20 mouse cellular contexts compared by ENCODE assay signal in the genomic region with DNA sequence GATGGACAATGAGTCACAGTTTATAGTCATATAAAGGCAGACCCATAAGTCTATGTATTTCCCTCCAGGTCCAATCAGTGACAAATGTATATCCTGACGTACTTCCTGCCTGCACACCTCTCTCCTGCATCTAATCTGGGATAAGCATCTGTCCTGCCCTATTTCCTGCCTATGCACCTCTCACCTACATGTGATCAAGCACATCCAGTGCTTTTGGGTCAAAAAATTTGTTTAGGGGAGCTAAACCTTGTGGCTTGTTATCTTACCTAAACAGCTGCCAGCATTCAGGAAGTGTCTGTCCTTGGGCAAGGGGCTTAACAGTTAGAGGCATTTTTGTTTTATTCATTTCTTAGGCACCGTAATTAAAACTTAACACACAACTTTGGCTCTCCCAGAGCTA. TPM values are rescaled to one million over a fixed set of nuclear protein-coding genes. Genes with fewer than 3 reads are reported as not detected.
DNase-seq lines count a peak whose midpoint lies in the region; ATAC-seq and TF ChIP-seq lines count a peak whose summit lies in the region.
"Had no signal": no experiment of that assay in that cellular context is flagged by ENCODE, and none has a peak within 500 bp of the region (broad histone marks: within the 10 kb centered on the region; RNA-seq: fewer than 3 reads in every experiment).

No protein-coding gene starts in this region.

- DNase-seq in G1E (ENCODE audit: low spot score) (peak; percentile 71), MEL-GATA-1-ER (ENCODE audit: extremely low read depth, low read depth) (peak; percentile 93)
- no peak for DNase-seq in gastrocnemius, postnatal 14 days
- no peak for DNase-seq in adrenal gland, postnatal 36 days
- DNase-seq: adrenal gland, postnatal 10 days; B cell, adult 2 months; cerebellum, adult 18-20 months; cerebellum, postnatal 10 days; embryo, embryonic 11 days; gastrocnemius, postnatal 10 days; heart, postnatal 36 days; kidney, adult 11 months had no signal

- peak overlapping the region; percentile 15; the same call in 1 of the 2 replicates for H3K4me3 ChIP-seq in G1E (ENCODE audit: low read depth, low read length)
- no peak overlapping the region for H3K4me3 ChIP-seq in liver, embryonic 12.5 days
- H3K4me3 ChIP-seq: embryonic facial prominence, embryonic 15.5 days; erythroblast, embryonic 14.5 days; heart, embryonic 13.5 days; hindbrain, embryonic 12.5 days had no signal

- no peaks in the 10 kb centered on the region for H3K27me3 ChIP-seq in G1E (ENCODE audit: insufficient read depth, low read length)
- H3K27me3 ChIP-seq in liver, embryonic 12.5 days (replicated peaks) = peaks cover 35% of the 10 kb centered on the region

- no peak overlapping the region for H3K27ac ChIP-seq in liver, embryonic 12.5 days
- H3K27ac ChIP-seq: embryonic facial prominence, embryonic 15.5 days; heart, embryonic 13.5 days; hindbrain, embryonic 12.5 days had no signal

- no peak overlapping the region for H3K9ac ChIP-seq in liver, embryonic 12.5 days
- H3K9ac ChIP-seq: embryonic facial prominence, embryonic 15.5 days; heart, embryonic 13.5 days; hindbrain, embryonic 12.5 days had no signal

- peaks cover 60% of the 10 kb centered on the region for H3K4me1 ChIP-seq in G1E (ENCODE audit: insufficient read depth, low read depth, low read length)
- H3K4me1 ChIP-seq in liver, embryonic 12.5 days = peaks cover 23% of the 10 kb centered on the region

- 12% methylated on average over 2 of the region's 2 CpGs for WGBS in liver, embryonic 12.5 days (ENCODE audit: insufficient replicate concordance)

- no peak for TF ChIP-seq CTCF in G1E (IDR thresholded peaks at IDR 0.05; ENCODE audit: low read depth, low read length)

- H3K9me3 ChIP-seq in G1E (replicated peaks) = no peaks in the 10 kb centered on the region
- H3K9me3 ChIP-seq in liver, embryonic 12.5 days (replicated peaks) = no peaks in the 10 kb centered on the region
- H3K9me3 ChIP-seq: embryonic facial prominence, embryonic 15.5 days; heart, embryonic 13.5 days; hindbrain, embryonic 12.5 days had no signal

- ATAC-seq in G1E (ENCODE audit: extremely low read depth, insufficient number of reproducible peaks, low FRiP score, poor library complexity, severe bottlenecking) = peak; percentile 88
- ATAC-seq in liver, embryonic 12.5 days = peak; percentile 30; the same call in 1 of the 2 replicates
- no peak for ATAC-seq in cerebellum, adult (ENCODE audit: insufficient number of reproducible peaks, low FRiP score, low TSS enrichment)
- ATAC-seq: forebrain, embryonic 16.5 days; hindbrain, embryonic 16.5 days had no signal

- H3K36me3 ChIP-seq in G1E (replicated peaks) = no peaks in the 10 kb centered on the region
- no peaks in the 10 kb centered on the region for H3K36me3 ChIP-seq in liver, embryonic 12.5 days
- H3K36me3 ChIP-seq: embryonic facial prominence, embryonic 15.5 days; heart, embryonic 13.5 days; hindbrain, embryonic 12.5 days had no signal

- H3K4me2 ChIP-seq in liver, embryonic 12.5 days = no peak overlapping the region
- H3K4me2 ChIP-seq: embryonic facial prominence, embryonic 15.5 days; heart, embryonic 13.5 days; hindbrain, embryonic 12.5 days had no signal

- intact Hi-C loops in gastrocnemius, postnatal 14 days (cut with DNase I; ENCODE audit: low total_unique reads) = no loop called here

RNA-seq across cellular contexts. Expression of gene Upp1, which starts 4.7 kb away (rescaled TPM):
- total RNA-seq in G1E (2014; fragmentation: Nextera tagmentation) (23.7 and 37.0 TPM in 2 replicates), G1E (2017) (76.5 and 83.8 TPM in 2 replicates)
- 3.0 and 3.3 TPM in 2 replicates for polyA plus RNA-seq in G1E (2012)
- 2.2 and 3.0 TPM in 2 replicates for polyA plus RNA-seq in liver, embryonic 12.5 days (2016; fragmentation: Nextera tagmentation; extraction: Ambion mirVana)
- 1 to 10 TPM; 1.1 to 1.3 TPM for total RNA-seq in gastrocnemius, postnatal 14 days (2021)
- total RNA-seq in adrenal gland, postnatal 36 days (2021) = 1 to 10 TPM; 5.3 to 9.8 TPM
- polyA plus RNA-seq: erythroblast, embryonic 14.5 days had no signal

Comparison
In these comparisons a context has a peak if more than half of its experiments do, and no peak if none do; other contexts are left out.
1. DNase-seq: peak in G1E (single experiment) and MEL-GATA-1-ER (single experiment); none in gastrocnemius, postnatal 14 days (single experiment) and adrenal gland, postnatal 36 days (0 of 2).